Mouse (Mus musculus) limb, embryonic 13.5 days (tissue): ENCODE measurements around the gene Acrbp. TPM values are rescaled to one million over a fixed set of nuclear protein-coding genes. Genes with fewer than 3 reads are reported as not detected.
"Not testable (repeated sequence)": the region's sequence is repeated elsewhere in the genome, so short reads cannot be mapped to it uniquely, and the experiment has no call there.

Experiments
- ATAC-seq: fragments of 200-750 bp; cut with Nextera tagmentation; 2 replicates; pipeline ENCODE4 v1.8.0; 2017; ENCODE audit warnings: low read depth, moderate number of reproducible peaks, moderate TSS enrichment; ENCODE audit not compliant: low FRiP score
- H3K27ac ChIP-seq: fragments of 300-500 bp; sonication (generic); 2 replicates; pipeline ENCODE4 v1.5.1; 2015; ENCODE audit warnings: inconsistent platforms, mild to moderate bottlenecking, moderate library complexity
- H3K27me3 ChIP-seq: fragments of 300-500 bp; sonication (generic); 2 replicates; pipeline ENCODE4 v1.6.1; 2015; ENCODE audit warnings: mild to moderate bottlenecking, inconsistent platforms
- H3K36me3 ChIP-seq: fragments of 300-500 bp; sonication (generic); 2 replicates; pipeline ENCODE4 v1.6.1; 2015; ENCODE audit warnings: inconsistent platforms, mild to moderate bottlenecking, moderate library complexity
- H3K4me1 ChIP-seq: fragments of 300-500 bp; sonication (generic); 2 replicates; pipeline ENCODE4 v1.6.1; 2015; ENCODE audit warnings: inconsistent platforms
- H3K4me2 ChIP-seq: fragments of 300-500 bp; sonication (generic); replicated peaks from 2 replicates; pipeline ENCODE4 v1.6.1; 2015; ENCODE audit warnings: inconsistent platforms, mild to moderate bottlenecking, moderate library complexity
- H3K4me3 ChIP-seq: fragments of 300-500 bp; sonication (generic); 2 replicates; pipeline ENCODE4 v1.5.1; 2015; ENCODE audit warnings: moderate library complexity, mild to moderate bottlenecking, inconsistent platforms
- H3K9ac ChIP-seq: fragments of 300-500 bp; sonication (generic); 2 replicates; pipeline ENCODE4 v1.6.1; 2015; ENCODE audit warnings: mild to moderate bottlenecking, inconsistent platforms
- H3K9me3 ChIP-seq: fragments of 300-500 bp; sonication (generic); 2 replicates; pipeline ENCODE4 v1.6.1; 2016; ENCODE audit warnings: inconsistent platforms
- WGBS: fragments of 180-500 bp; shearing (Covaris S2); methylation state at CpG from one replicate; pipeline ENCODE4 v1.1.7; 2015; 5-methylcytosine and 5-hydroxymethylcytosine counted together
- polyA plus RNA-seq: library from polyadenylated mRNA; unstranded; fragments of >200 nt; fragmentation: Nextera tagmentation; extraction: Ambion mirVana; gene quantifications from 2 replicates; pipeline ENCODE4 v1.2.1, GENCODE M21; 2015

Gene Acrbp
- 16.5 and 19.2 TPM in 2 replicates for polyA plus RNA-seq

- no peak within 1 kb of the TSS; the same call in 1 of the 2 replicates for H3K9ac ChIP-seq
- no peak within 1 kb of the TSS for H3K4me2 ChIP-seq
- ATAC-seq, result no peak
- peaks cover 97% of the 10 kb centered on the region for H3K36me3 ChIP-seq
- H3K4me3 ChIP-seq, result no peak within 1 kb of the TSS
- H3K27ac ChIP-seq, result no peak within 1 kb of the TSS
- no peaks in the 10 kb centered on the region for H3K27me3 ChIP-seq
- H3K4me1 ChIP-seq, result no peaks in the 10 kb centered on the region
- 44% methylated on average over 20 of the region's 20 CpGs for WGBS
- H3K9me3 ChIP-seq, result no peaks in the 10 kb centered on the region
Observed at GRCm38 (mm10) chr6:125049678-125050077, at the start of gene Acrbp. Gene Acrbp (plus strand): TSS chr6:125049689.

- Histone ChIP-seq H3K9ac (no peak overlapping the region), H3K4me1 (peaks cover 20% of the 10 kb centered on the region; the same call in 1 of the 2 replicates), H3K4me3 (no peak overlapping the region), H3K4me2 (no peak overlapping the region), H3K27me3 (peaks cover 59% of the 10 kb centered on the region), H3K36me3 (0 out of 2 replicates have a peak, but pooled peaks cover 2% of the 10 kb centered on the region), H3K9me3 (no peaks in the 10 kb centered on the region), H3K27ac (no peak overlapping the region)
- 42% methylated on average over 3 of the region's 3 CpGs for WGBS
- no peak for ATAC-seq
Observed at GRCm38 (mm10) chr6:125003706-125004105, 45.8 kb upstream of the Acrbp start.

GRCm38 (mm10) chr6:125005086-125005485 is 44.4 kb upstream of the Acrbp start:
- ATAC-seq, result no peak
- Histone ChIP-seq H3K9me3 (no peaks in the 10 kb centered on the region), H3K4me1 (peaks cover 13% of the 10 kb centered on the region), H3K9ac (peak overlapping the region; percentile 19; the same call in 1 of the 2 replicates), H3K4me3 (no peak overlapping the region), H3K36me3 (0 out of 2 replicates have a peak, but pooled peaks cover 2% of the 10 kb centered on the region), H3K27me3 (peaks cover 45% of the 10 kb centered on the region), H3K4me2 (no peak overlapping the region), H3K27ac (no peak overlapping the region)
- 11% methylated on average over 3 of the region's 3 CpGs for WGBS

- peaks cover 16% of the 10 kb centered on the region for H3K27me3 ChIP-seq
- peaks cover 34% of the 10 kb centered on the region for H3K4me1 ChIP-seq
- peak overlapping the region; percentile 74 for H3K4me3 ChIP-seq
- peaks cover 19% of the 10 kb centered on the region for H3K36me3 ChIP-seq
- 44% methylated on average over 13 of the region's 13 CpGs for WGBS
- H3K9ac ChIP-seq, result peak overlapping the region; percentile 77
- H3K9me3 ChIP-seq, result no peaks in the 10 kb centered on the region
- peak overlapping the region; percentile 98; the same call in 1 of the 2 replicates for H3K27ac ChIP-seq
- peak overlapping the region; percentile 93 for H3K4me2 ChIP-seq
- ATAC-seq, result no peak
Observed at GRCm38 (mm10) chr6:125008060-125008459, 41.4 kb upstream of the Acrbp start.

- H3K27ac ChIP-seq, result peak overlapping the region; percentile 98; the same call in 1 of the 2 replicates
- no peaks in the 10 kb centered on the region for H3K9me3 ChIP-seq
- H3K36me3 ChIP-seq, result peaks cover 25% of the 10 kb centered on the region
- peak overlapping the region; percentile 74 for H3K4me3 ChIP-seq
- H3K27me3 ChIP-seq, result peaks cover 10% of the 10 kb centered on the region
- WGBS, result 1% methylated on average over 34 of the region's 34 CpGs
- peaks cover 34% of the 10 kb centered on the region for H3K4me1 ChIP-seq
- H3K9ac ChIP-seq, result peak overlapping the region; percentile 95
- ATAC-seq, result peak; percentile 97
- peak overlapping the region; percentile 93 for H3K4me2 ChIP-seq
Observed at GRCm38 (mm10) chr6:125008586-125009128, 40.8 kb upstream of the Acrbp start.

- Histone ChIP-seq H3K4me2 (peak within 1 kb of the TSS; percentile 93), H3K9me3 (no peaks in the 10 kb centered on the region), H3K27ac (peak within 1 kb of the TSS; percentile 98), H3K9ac (peak within 1 kb of the TSS; percentile 95), H3K36me3 (peaks cover 28% of the 10 kb centered on the region), H3K27me3 (peaks cover 8% of the 10 kb centered on the region; the same call in 1 of the 2 replicates), H3K4me1 (peaks cover 34% of the 10 kb centered on the region), H3K4me3 (peak within 1 kb of the TSS; percentile 74)
- 0% methylated on average over 3 of the region's 3 CpGs for WGBS
- ATAC-seq, result no peak
Observed at GRCm38 (mm10) chr6:125009129-125009180, 40.5 kb upstream of the Acrbp start, which contains the start of gene Zfp384. Gene Zfp384 (plus strand): TSS chr6:125009145.

- under 1% methylated on average over 62 of the region's 78 CpGs for WGBS
- H3K4me1 ChIP-seq, result peaks cover 34% of the 10 kb centered on the region
- peak overlapping the region; percentile 95 for H3K9ac ChIP-seq
- H3K27ac ChIP-seq, result peak overlapping the region; percentile 98
- peaks cover 5% of the 10 kb centered on the region; the same call in 1 of the 2 replicates for H3K27me3 ChIP-seq
- H3K4me3 ChIP-seq, result peak overlapping the region; percentile 74
- H3K36me3 ChIP-seq, result peaks cover 32% of the 10 kb centered on the region
- peak; percentile 87 for ATAC-seq
- H3K9me3 ChIP-seq, result no peaks in the 10 kb centered on the region
- H3K4me2 ChIP-seq, result peak overlapping the region; percentile 93
Observed at GRCm38 (mm10) chr6:125009181-125010073, 40.1 kb upstream of the Acrbp start.

GRCm38 (mm10) chr6:125017682-125018081 is 31.8 kb upstream of the Acrbp start:
- Histone ChIP-seq H3K4me1 (no peaks in the 10 kb centered on the region), H3K9me3 (no peaks in the 10 kb centered on the region), H3K9ac (no peak overlapping the region), H3K27ac (no peak overlapping the region), H3K36me3 (peaks cover 87% of the 10 kb centered on the region), H3K4me3 (no peak overlapping the region), H3K4me2 (no peak overlapping the region), H3K27me3 (no peaks in the 10 kb centered on the region)
- ATAC-seq, result no peak
- WGBS, result 93% methylated on average over 3 of the region's 3 CpGs

- 29% methylated on average over 7 of the region's 9 CpGs for WGBS
- peaks cover 88% of the 10 kb centered on the region for H3K36me3 ChIP-seq
- H3K27me3 ChIP-seq, result not testable (repeated sequence)
Observed at GRCm38 (mm10) chr6:125030532-125030931, 19.0 kb upstream of the Acrbp start.

GRCm38 (mm10) chr6:125031604-125032003 is 17.9 kb upstream of the Acrbp start:
- no peak overlapping the region for H3K4me3 ChIP-seq
- 86% methylated on average over 16 of the region's 16 CpGs for WGBS
- no peaks in the 10 kb centered on the region for H3K4me1 ChIP-seq
- no peaks in the 10 kb centered on the region for H3K9me3 ChIP-seq
- no peak for ATAC-seq
- no peak overlapping the region for H3K9ac ChIP-seq
- H3K36me3 ChIP-seq, result peaks cover 91% of the 10 kb centered on the region
- no peaks in the 10 kb centered on the region for H3K27me3 ChIP-seq
- no peak overlapping the region for H3K27ac ChIP-seq
- H3K4me2 ChIP-seq, result no peak overlapping the region

More at GRCm38 (mm10) chr6:125030532-125030931, 19.0 kb upstream of the Acrbp start:
- not testable (repeated sequence) for H3K4me1 ChIP-seq, H3K9me3 ChIP-seq, H3K4me3 ChIP-seq, H3K9ac ChIP-seq, H3K4me2 ChIP-seq, ATAC-seq, H3K27ac ChIP-seq

GRCm38 (mm10) chr6:125038666-125039065 is 10.8 kb upstream of the Acrbp start:
- H3K4me3 ChIP-seq, result peak overlapping the region; percentile 65
- H3K4me1 ChIP-seq, result peaks cover 22% of the 10 kb centered on the region
- peak overlapping the region; percentile 63 for H3K4me2 ChIP-seq
- no peak for ATAC-seq
- H3K9ac ChIP-seq, result no peak overlapping the region
- WGBS, result 91% methylated on average over 4 of the region's 4 CpGs
- no peaks in the 10 kb centered on the region for H3K9me3 ChIP-seq
- H3K27me3 ChIP-seq, result no peaks in the 10 kb centered on the region
- H3K36me3 ChIP-seq, result peaks cover 51% of the 10 kb centered on the region
- H3K27ac ChIP-seq, result peak overlapping the region; percentile 87

- Histone ChIP-seq H3K4me3 (peak overlapping the region; percentile 65), H3K9me3 (no peaks in the 10 kb centered on the region), H3K9ac (peak overlapping the region; percentile 50; the same call in 1 of the 2 replicates), H3K4me1 (peaks cover 22% of the 10 kb centered on the region), H3K4me2 (peak overlapping the region; percentile 63), H3K27me3 (no peaks in the 10 kb centered on the region), H3K27ac (peak overlapping the region; percentile 87), H3K36me3 (peaks cover 51% of the 10 kb centered on the region)
- 6% methylated on average over 8 of the region's 8 CpGs for WGBS
- ATAC-seq, result no peak; the same call in 1 of the 2 replicates
Observed at GRCm38 (mm10) chr6:125039131-125039530, 10.4 kb upstream of the Acrbp start.
